Mouse (Mus musculus) spleen, adult 2 months (tissue): Measurements from ENCODE around the gene Dapk2.

Experiments
- CTCF ChIP-seq: fragments of 200-500 bp; IDR thresholded peaks from 2 replicates; pipeline ENCODE4 v1.5.1; 2011; ENCODE audit warnings: mild to moderate bottlenecking, inconsistent platforms; ENCODE audit not compliant: insufficient read depth, insufficient read length, insufficient replicate concordance; ENCODE audit errors: extremely low read depth
- POLR2A ChIP-seq: fragments of 200-500 bp; IDR thresholded peaks from 2 replicates; pipeline ENCODE4 v1.6.1; 2011; ENCODE audit warnings: low read depth, low read length, inconsistent platforms

- TF ChIP-seq POLR2A (no peak), CTCF (no peak)
These were observed 83.7 kb downstream of the Dapk2 start for GRCm38 (mm10) chr9:66241722-66242121.
